Mouse (Mus musculus): ENCODE measurements at regions not wholly inside any gene's neighbourhood (a gene's known extent, or its start where the extent isn't known, plus 50 kb on each side); places are given as distances from the start of the nearest gene placed in this dataset.

GRCm38 (mm10) chr2:74087375-74087774 is 176.2 kb upstream of the Atp5g3 start:
- DNase-seq = no peak

DNA sequence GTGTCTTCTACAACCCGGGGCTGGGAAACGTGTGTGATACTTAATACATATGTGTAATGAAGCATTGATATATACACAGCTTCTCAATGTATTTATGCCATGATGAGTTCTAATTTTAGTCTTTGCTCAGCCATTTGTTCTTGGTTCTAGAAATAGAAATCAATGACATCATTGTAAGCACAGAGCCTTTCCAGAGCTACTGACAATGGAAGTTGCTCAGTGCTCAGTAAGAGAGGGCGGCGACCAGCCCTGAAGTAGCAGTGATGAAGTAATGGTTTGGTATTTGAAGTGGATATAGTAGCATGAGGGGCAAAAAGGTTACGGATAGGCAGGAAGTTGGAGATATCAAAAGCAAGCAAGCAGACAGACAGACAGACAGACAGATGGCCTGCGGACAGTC is 173.8 kb upstream of the Atp5g3 start:
- DNase-seq = no peak

GRCm38 (mm10) chr2:74076774-74077173 is 165.6 kb upstream of the Atp5g3 start:
- no peak for DNase-seq

GRCm38 (mm10) chr2:74075566-74075965 is 164.4 kb upstream of the Atp5g3 start:
- DNase-seq = no peak

DNA sequence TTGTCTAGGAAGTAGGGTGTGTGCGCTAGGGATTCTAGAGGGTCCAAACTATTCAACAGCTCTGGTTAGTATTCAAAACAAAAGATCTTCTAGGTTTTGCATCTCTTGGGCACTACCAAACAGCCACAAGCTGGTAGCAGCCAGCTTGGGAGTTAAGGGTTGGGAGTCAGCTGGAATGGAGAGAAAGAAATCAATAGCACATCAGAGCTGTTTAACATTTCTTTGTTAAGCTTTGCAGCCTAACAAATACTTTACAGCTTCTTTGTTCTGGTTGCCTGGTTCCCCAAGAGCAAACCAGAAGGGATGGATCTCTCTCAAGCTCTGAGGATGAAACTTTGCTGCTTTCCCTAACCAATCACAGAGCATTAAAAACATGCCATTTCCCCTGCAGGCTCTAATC is 162.3 kb upstream of the Atp5g3 start:
- DNase-seq = no peak

GRCm38 (mm10) chr2:74066652-74067051 is 155.5 kb upstream of the Atp5g3 start:
- peak; percentile 65 for DNase-seq

DNA sequence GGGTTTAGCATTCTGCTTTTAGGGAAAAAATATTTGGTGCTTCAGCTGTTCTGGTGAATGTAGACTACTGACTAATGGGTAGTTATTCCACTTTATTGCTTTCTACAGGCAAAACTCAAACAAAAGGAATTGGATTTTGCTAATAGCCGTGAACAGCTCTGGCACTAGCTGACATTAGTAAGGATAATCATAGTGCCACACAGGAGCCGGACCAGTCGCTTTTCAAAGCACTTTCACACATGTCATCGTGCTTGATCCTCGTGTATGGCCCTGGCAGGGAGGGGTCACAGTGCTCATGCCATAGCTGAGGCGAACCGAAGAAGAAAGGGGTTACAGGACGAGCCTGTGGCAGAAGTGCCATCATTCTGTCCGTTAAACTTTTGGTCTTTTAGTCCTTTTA is 153.2 kb upstream of the Atp5g3 start:
- no peak for DNase-seq

GRCm38 (mm10) chr2:74063777-74064176 is 152.7 kb upstream of the Atp5g3 start:
- no peak for DNase-seq

GRCm38 (mm10) chr2:74063302-74063701 is 152.2 kb upstream of the Atp5g3 start:
- no peak for DNase-seq

DNA sequence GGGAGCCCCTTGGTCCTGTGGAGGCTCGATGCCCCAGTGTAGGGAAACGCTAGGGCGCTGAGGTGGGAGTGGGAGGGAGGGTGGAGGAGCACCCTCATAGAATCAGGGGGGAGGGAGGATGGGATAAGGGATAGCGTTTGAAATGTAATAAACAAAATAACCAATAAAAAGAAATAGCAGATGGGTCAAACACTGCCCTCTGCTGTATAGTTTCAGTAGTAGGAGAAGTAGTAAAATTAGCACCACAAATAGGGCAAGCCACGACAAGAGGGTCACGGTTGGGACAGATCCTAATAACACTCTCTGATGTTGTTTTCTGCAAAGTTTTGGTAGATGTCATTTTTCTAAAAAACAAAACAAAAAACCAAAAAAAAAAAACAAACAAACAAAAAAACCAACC is 131.3 kb upstream of the Atp5g3 start:
- DNase-seq = no peak

- no peak for DNase-seq
These were observed 128.5 kb upstream of the Atp5g3 start for GRCm38 (mm10) chr2:74039580-74039979.

- no peak for DNase-seq
These were observed 124.9 kb upstream of the Atp5g3 start for GRCm38 (mm10) chr2:74036043-74036442.

DNA sequence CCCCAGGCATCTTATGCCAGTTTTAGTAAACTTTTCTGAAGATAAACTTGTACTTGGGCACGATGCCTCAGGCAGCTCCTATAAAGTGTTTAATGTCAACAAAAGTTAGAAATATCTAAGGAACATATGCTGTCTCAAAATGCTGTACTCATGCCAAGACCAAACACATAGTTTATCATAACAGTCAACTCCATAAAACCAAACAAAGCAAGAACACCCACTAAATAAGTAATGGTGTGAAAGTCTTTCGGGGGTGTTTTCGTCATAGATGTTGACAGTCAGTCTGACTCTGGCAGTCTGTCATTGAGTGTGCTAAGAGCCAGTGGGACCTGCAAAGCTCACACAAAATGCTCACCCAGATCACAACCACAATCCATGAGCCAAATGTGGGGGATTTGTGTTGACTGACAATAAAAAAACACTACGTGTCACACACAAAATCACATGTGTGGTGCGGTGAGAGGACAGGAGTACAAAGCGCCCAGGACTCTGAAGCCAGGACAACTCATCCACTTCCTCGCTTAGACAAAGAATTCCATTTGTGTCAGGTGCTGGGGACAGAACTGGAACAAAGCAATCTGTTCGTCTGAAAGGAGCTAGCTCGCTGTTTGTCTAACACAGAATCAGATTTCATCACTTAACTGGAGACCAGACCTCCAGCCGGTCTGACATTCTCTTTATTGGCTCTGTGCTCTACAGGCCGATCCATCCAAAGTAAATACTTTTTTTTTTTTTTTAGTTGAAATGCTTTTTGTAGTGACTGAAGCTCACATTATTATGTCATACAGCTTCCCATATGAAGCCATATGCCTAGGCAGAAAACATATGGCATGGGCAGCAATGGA is 121.3 kb upstream of the Atp5g3 start:
- no peak for DNase-seq

DNA sequence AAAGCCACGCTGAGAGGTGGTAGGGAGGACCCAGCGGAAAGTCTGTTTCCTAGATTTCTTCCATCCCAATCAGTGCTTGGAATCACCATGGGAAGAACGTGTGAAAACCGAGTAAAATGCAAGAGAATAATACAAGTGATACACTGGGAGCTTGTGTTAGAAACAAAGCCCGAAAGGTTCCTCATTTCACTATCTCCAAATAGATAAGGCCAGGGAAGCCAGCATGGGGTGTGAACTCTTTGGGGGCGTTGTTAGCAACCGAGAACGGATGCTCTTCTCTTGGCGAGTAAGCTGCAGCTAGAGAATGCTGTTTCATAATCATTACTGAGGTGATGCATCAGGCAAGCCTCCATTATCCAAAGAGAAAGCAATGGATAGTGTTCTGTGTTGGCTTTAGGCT is 118.8 kb upstream of the Atp5g3 start:
- DNase-seq = no peak

- DNase-seq = no peak
These were observed 116.4 kb upstream of the Atp5g3 start for GRCm38 (mm10) chr2:74027404-74028104.

- no peak for DNase-seq
These were observed 104.0 kb upstream of the Atp5g3 start for GRCm38 (mm10) chr2:74015146-74015545.

DNA sequence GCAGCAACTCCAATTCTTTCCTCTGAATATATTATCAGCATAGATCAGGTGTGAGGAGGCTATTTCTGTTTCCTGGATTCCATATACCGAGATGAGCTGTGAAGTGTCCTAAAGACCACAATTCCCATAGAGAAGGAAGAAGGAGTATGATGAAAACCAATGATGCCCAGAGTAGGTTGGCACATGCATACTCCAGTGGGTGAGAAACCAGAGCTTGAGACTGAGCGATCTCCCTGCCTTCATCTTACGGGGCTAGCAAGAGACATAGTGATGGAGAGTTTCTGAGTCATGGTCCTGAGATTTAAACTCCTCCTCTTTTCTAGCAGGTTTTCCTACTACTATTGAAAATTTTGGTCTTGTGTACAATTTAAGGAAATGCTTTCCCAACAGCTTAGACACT is 103.1 kb upstream of the Atp5g3 start:
- DNase-seq = no peak

DNA sequence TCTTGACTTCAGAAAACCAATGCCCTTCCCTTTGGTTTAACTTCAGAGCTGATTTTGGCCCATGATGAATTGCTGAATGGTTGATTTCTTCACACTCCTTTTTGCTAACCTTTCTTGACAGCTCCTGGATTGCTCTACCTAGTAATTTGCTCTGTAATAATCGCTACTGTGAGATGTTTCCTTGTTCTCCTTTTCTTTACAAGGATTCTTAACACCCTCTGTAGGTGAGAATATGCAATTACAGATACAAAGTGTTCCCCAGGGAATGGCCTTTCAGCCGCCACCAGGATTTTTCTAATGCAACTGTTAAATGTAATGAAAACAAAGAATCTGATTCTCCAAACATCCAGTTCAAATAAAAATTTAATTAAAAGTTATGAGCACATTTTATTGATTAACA is 87.4 kb upstream of the Atp5g3 start:
- DNase-seq = no peak

DNA sequence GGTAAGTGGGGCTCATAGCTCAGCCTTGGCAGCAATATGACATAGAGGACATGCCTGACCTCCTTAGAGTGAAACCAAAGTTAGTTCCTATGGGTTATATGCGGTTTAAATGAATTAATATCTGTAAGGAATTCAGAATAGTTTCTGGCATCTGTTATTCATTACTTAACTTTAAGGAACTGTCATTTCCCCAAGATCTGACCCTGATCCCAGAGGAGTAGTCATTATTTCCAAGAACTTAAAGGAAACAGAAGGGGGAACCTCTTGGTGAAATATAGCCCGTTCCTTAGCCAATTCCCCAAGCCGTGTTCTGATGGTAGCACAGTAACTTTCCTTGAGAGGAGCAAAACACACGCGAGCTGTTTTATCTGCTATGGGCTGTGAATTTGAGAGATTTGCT is 85.9 kb upstream of the Atp5g3 start:
- no peak for DNase-seq

GRCm38 (mm10) chr2:73991818-73992217 is 80.7 kb upstream of the Atp5g3 start:
- DNase-seq = no peak

DNA sequence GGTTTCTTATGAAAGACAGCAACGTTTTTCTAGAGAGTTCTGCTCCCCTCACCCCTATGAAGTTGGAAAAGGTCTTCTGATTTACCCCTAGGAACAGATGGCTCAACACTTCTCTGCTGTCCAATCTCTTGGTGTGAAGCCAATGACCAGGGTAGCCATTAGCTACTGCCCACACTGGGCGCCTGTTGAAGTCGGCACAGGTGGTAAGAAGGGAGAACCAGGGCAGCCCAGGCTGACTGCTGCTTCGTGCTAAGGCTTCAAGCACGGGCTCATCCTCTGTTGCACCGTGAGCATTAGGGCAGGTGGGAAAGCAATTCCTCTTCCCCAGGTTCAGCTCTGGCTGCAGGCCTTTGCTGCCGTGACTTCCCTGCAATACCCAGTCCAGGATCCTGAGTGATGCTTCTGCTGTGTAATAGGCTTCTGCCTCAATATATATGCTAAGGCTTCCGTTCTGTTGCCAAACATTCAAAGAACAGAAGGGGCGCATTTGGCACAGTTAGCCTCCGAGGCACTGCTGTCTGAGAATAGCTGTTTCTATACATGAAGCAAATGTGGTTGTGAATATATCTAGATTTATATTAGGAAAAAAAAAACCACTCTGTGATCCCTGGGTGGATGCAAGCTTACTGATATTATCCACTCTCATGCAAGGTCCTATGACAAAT is 76.4 kb upstream of the Atp5g3 start:
- no peak for DNase-seq

DNA sequence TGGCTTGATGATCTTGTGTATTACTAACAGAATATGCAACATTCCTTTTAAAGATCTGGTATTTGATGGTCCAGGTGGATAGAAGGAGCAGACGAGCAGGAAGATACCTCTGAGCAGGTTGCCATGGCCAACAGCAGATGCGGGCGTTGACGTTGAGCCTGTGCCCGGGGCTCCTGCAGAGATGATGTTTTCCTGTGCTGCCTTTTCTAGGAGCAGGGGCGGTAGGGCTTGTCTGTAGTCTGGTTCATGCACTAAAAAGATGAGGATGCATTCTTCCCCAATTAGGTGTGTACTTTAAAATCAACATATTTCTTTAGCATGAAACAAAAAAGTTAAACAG is 74.8 kb upstream of the Atp5g3 start:
- DNase-seq = no peak

- no peak for DNase-seq
These were observed 74.2 kb upstream of the Atp5g3 start for GRCm38 (mm10) chr2:73985238-73985910.

- DNase-seq = no peak
These were observed 72.0 kb upstream of the Atp5g3 start for GRCm38 (mm10) chr2:73983166-73983565.
